Mouse (Mus musculus) cerebellum, adult 2 months (tissue): Measurements from ENCODE around the gene Orm3.

Experiments
- CTCF ChIP-seq: fragments of 200-500 bp; IDR thresholded peaks from 2 replicates; pipeline ENCODE4 v1.5.1; 2011; ENCODE audit warnings: low read depth, mild to moderate bottlenecking, control low read depth, low read length, moderate library complexity, borderline replicate concordance; ENCODE audit not compliant: insufficient read depth
- POLR2A ChIP-seq: fragments of 200-500 bp; IDR thresholded peaks from 2 replicates; pipeline ENCODE4 v1.6.1; 2011; ENCODE audit warnings: low read length, control low read depth, borderline replicate concordance; ENCODE audit not compliant: insufficient read depth

- TF ChIP-seq POLR2A (no peak), CTCF (no peak)
These were observed 44.8 kb downstream of the Orm3 start for GRCm38 (mm10) chr4:63400541-63401306.
